Mouse (Mus musculus) intestine, embryonic 16.5 days (tissue): ENCODE measurements around the gene Ciz1. TPM values are rescaled to one million over a fixed set of nuclear protein-coding genes. Genes with fewer than 3 reads are reported as not detected.

ENCODE experiments used
- ATAC-seq: fragments of 200-750 bp; cut with Nextera tagmentation; 2 replicates; pipeline ENCODE4 v1.8.0; 2017; ENCODE audit warnings: moderate TSS enrichment, moderate library complexity
- H3K27ac ChIP-seq: fragments of 300-500 bp; sonication (generic); 2 replicates; pipeline ENCODE4 v1.5.1; 2014; ENCODE audit warnings: mild to moderate bottlenecking, low read length
- H3K27me3 ChIP-seq: fragments of 300-500 bp; sonication (generic); replicated peaks from 2 replicates; pipeline ENCODE4 v1.6.1; 2014; ENCODE audit warnings: low read length, control low read depth, mixed read lengths; ENCODE audit not compliant: control insufficient read depth, insufficient read depth
- H3K36me3 ChIP-seq: fragments of 300-500 bp; sonication (generic); 2 replicates; pipeline ENCODE4 v1.6.1; 2014; ENCODE audit warnings: low read length, control low read depth; ENCODE audit not compliant: control insufficient read depth, insufficient read depth
- H3K4me1 ChIP-seq: fragments of 300-500 bp; sonication (generic); 2 replicates; pipeline ENCODE4 v1.6.1; 2014; ENCODE audit warnings: low read length, control low read depth, mixed read lengths; ENCODE audit not compliant: control insufficient read depth, insufficient read depth
- H3K4me2 ChIP-seq: fragments of 300-500 bp; sonication (generic); 2 replicates; pipeline ENCODE4 v1.6.1; 2014; ENCODE audit warnings: low read depth, low read length, control low read depth
- H3K4me3 ChIP-seq: fragments of 300-500 bp; sonication (generic); 2 replicates; pipeline ENCODE4 v1.5.1; 2014; ENCODE audit warnings: mild to moderate bottlenecking, low read length
- H3K9ac ChIP-seq: fragments of 300-500 bp; sonication (generic); 2 replicates; pipeline ENCODE4 v1.6.1; 2014; ENCODE audit warnings: low read depth, low read length
- H3K9me3 ChIP-seq: fragments of 300-500 bp; sonication (generic); 2 replicates; pipeline ENCODE4 v1.6.1; 2016; ENCODE audit warnings: low read length, control low read depth; ENCODE audit not compliant: control insufficient read depth
- WGBS: fragments of 180-500 bp; shearing (Covaris S2); extraction: QIAGEN DNeasy Blood & Tissue Kit; methylation state at CpG from one replicate; pipeline ENCODE4 v1.1.7; 2014; 5-methylcytosine and 5-hydroxymethylcytosine counted together
- polyA plus RNA-seq: library from polyadenylated mRNA; unstranded; fragments of >200 nt; fragmentation: Nextera tagmentation; extraction: Ambion mirVana; gene quantifications from 2 replicates; pipeline ENCODE4 v1.2.1, GENCODE M21; 2015

Gene Ciz1
- polyA plus RNA-seq, 1 experiment from 2014 or later: 47.1 TPM

- Histone ChIP-seq H3K4me1 (peaks cover 16% of the 10 kb centered on the region), H3K9me3 (no peaks in the 10 kb centered on the region), H3K4me2 (peak overlapping the region; percentile 82), H3K4me3 (peak overlapping the region; percentile 72), H3K36me3 (0 out of 2 replicates have a peak, but pooled peaks cover 3% of the 10 kb centered on the region), H3K9ac (peak overlapping the region; percentile 80), H3K27ac (peak overlapping the region; percentile 95), H3K27me3 (no peaks in the 10 kb centered on the region)
- ATAC-seq: no peak
- WGBS: under 1% methylated on average over 15 of the region's 15 CpGs
Measured at GRCm38 (mm10) chr2:32396695-32397094, 44.6 kb downstream of the Ciz1 start.

GRCm38 (mm10) chr2:32404663-32405062 is 52.5 kb downstream of the Ciz1 start:
- Histone ChIP-seq H3K9me3 (no peaks in the 10 kb centered on the region), H3K27me3 (no peaks in the 10 kb centered on the region), H3K4me1 (peaks cover 13% of the 10 kb centered on the region; the same call in 1 of the 2 replicates), H3K4me3 (no peak overlapping the region), H3K9ac (no peak overlapping the region), H3K27ac (no peak overlapping the region), H3K4me2 (no peak overlapping the region), H3K36me3 (peaks cover 8% of the 10 kb centered on the region; the same call in 1 of the 2 replicates)
- ATAC-seq: no peak
- WGBS: 15% methylated on average over 2 of the region's 2 CpGs

DNA sequence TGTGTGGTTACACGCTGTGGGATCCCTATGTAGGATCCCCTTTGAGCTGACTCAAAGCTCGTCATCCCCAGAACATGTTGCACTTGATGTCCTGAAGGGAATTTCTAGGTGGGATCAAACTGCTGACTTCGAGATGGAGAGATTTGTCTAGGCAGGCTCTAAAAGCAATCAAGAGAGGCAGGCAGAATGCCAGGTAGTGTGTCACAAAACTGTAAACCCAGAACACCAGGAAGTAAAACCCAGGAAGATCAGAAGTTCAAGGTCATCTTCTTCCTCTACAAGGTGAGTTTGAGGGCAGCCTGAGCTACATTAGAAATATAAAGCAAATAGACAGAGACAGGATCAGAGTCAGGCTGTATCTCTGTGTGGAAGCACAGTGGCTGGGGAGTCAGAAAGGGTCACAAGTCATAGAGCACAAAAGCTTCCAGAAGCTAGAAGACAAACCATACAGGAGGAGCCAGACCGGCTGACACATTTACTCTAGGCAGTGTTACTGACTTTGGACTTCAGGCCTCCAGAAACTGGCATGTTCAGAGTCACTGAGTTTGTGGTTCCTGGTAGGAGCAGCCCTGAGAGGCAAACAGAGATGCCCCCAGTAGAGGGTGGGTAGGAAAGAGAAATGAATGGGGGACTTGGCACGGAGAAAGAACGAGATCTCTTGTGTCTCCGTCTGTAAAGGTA is 55.2 kb downstream of the Ciz1 start:
- 85% methylated on average over 7 of the region's 7 CpGs for WGBS

DNA sequence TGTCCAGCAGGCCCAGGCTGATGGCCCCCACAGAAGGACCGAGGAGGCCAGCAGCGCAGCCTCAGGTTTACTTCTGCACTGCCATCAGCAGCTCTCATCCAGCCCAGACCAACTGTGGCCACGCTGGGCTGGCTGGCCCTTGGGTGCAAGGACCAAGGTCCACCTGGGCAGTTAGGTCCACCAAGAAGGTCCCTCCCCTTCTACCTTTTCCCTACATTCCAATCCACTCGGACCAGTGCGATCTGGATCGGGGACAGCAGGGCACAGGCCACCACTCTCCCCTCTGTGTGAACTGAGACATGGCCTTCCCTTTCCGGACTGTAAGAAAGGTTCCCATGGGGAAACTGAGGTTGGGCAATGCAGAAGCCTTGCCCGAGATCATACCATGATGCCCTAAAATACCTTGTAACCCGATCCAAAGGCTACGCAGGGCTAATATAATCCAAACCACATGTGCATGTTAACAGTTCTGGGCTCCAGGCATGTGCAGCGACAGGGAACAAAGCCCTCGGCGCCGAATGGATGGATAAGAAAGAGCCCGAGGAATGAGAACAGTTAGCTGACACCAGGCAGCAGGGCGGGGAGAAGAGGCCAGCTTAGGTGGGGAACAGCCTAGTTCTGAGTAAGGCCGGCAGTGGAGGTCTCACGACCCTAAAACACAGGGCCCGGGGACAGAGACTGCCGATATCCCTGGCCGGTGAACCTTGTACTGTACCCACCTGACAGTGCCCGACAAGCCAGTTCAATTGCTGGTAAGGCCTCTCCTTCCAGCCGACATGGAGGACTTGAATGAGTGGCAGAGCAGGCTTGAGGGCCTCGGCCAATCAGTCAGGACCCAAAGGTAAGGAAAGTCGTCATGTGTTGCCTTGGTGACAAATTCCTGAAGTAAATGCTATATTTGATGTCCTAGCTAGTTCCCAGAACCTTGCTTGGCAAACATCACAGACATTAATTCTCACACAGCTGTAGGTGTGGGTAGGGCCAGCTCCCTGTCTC is 56.6 kb downstream of the Ciz1 start:
- Histone ChIP-seq H3K4me3 (no peak overlapping the region), H3K27ac (no peak overlapping the region; the same call in 1 of the 2 replicates), H3K4me2 (no peak overlapping the region), H3K36me3 (peaks cover under 1% of the 10 kb centered on the region; the same call in 1 of the 2 replicates), H3K9ac (peak overlapping the region; percentile 21; the same call in 1 of the 2 replicates), H3K27me3 (no peaks in the 10 kb centered on the region), H3K4me1 (peaks cover 6% of the 10 kb centered on the region; the same call in 1 of the 2 replicates), H3K9me3 (no peaks in the 10 kb centered on the region)
- peak; percentile 55 for ATAC-seq
- WGBS: 63% methylated on average over 25 of the region's 25 CpGs

More for the DNA sequence above, 55.2 kb downstream of the Ciz1 start:
- Histone ChIP-seq H3K27ac (no peak overlapping the region), H3K9ac (no peak overlapping the region), H3K4me1 (peaks cover 6% of the 10 kb centered on the region; the same call in 1 of the 2 replicates), H3K9me3 (no peaks in the 10 kb centered on the region), H3K27me3 (no peaks in the 10 kb centered on the region), H3K4me3 (no peak overlapping the region), H3K4me2 (no peak overlapping the region), H3K36me3 (peaks cover 5% of the 10 kb centered on the region; the same call in 1 of the 2 replicates)
- ATAC-seq: no peak

- Histone ChIP-seq H3K4me1 (peaks cover 6% of the 10 kb centered on the region; the same call in 1 of the 2 replicates), H3K27me3 (no peaks in the 10 kb centered on the region), H3K27ac (no peak overlapping the region), H3K9ac (no peak overlapping the region), H3K9me3 (no peaks in the 10 kb centered on the region), H3K4me3 (no peak overlapping the region), H3K36me3 (peaks cover 20% of the 10 kb centered on the region), H3K4me2 (no peak overlapping the region)
- no peak for ATAC-seq
- WGBS: 85% methylated on average over 7 of the region's 7 CpGs
Measured at GRCm38 (mm10) chr2:32411407-32411806, 59.3 kb downstream of the Ciz1 start.

- no peak overlapping the region for H3K27ac ChIP-seq
- 85% methylated on average over 6 of the region's 6 CpGs for WGBS
- H3K4me1 ChIP-seq: peaks cover 6% of the 10 kb centered on the region; the same call in 1 of the 2 replicates
- H3K9me3 ChIP-seq: no peaks in the 10 kb centered on the region
- no peak overlapping the region for H3K4me3 ChIP-seq
- no peaks in the 10 kb centered on the region for H3K27me3 ChIP-seq
- H3K36me3 ChIP-seq: peaks cover 27% of the 10 kb centered on the region
- no peak overlapping the region for H3K4me2 ChIP-seq
- no peak overlapping the region for H3K9ac ChIP-seq
- ATAC-seq: no peak
Measured at GRCm38 (mm10) chr2:32412742-32413531, 60.8 kb downstream of the Ciz1 start.

- 57% methylated on average over 5 of the region's 5 CpGs for WGBS
- Histone ChIP-seq H3K27me3 (no peaks in the 10 kb centered on the region), H3K9ac (no peak overlapping the region), H3K4me1 (peaks cover 2% of the 10 kb centered on the region; the same call in 1 of the 2 replicates), H3K36me3 (peaks cover 27% of the 10 kb centered on the region), H3K4me3 (no peak overlapping the region), H3K4me2 (no peak overlapping the region), H3K9me3 (no peaks in the 10 kb centered on the region), H3K27ac (no peak overlapping the region)
- no peak for ATAC-seq
Measured at GRCm38 (mm10) chr2:32413936-32414335, 61.8 kb downstream of the Ciz1 start.

GRCm38 (mm10) chr2:32415801-32416200 is 63.7 kb downstream of the Ciz1 start:
- Histone ChIP-seq H3K4me3 (no peak overlapping the region), H3K27me3 (no peaks in the 10 kb centered on the region), H3K4me1 (peaks cover 6% of the 10 kb centered on the region; the same call in 1 of the 2 replicates), H3K4me2 (no peak overlapping the region), H3K36me3 (peaks cover 31% of the 10 kb centered on the region), H3K9ac (no peak overlapping the region), H3K27ac (no peak overlapping the region), H3K9me3 (no peaks in the 10 kb centered on the region)
- no peak for ATAC-seq
- WGBS: 93% methylated on average over 12 of the region's 12 CpGs
